Mouse (Mus musculus): Measurements from ENCODE around the gene Ccdc113.

The Ccdc113 gene

DNA sequence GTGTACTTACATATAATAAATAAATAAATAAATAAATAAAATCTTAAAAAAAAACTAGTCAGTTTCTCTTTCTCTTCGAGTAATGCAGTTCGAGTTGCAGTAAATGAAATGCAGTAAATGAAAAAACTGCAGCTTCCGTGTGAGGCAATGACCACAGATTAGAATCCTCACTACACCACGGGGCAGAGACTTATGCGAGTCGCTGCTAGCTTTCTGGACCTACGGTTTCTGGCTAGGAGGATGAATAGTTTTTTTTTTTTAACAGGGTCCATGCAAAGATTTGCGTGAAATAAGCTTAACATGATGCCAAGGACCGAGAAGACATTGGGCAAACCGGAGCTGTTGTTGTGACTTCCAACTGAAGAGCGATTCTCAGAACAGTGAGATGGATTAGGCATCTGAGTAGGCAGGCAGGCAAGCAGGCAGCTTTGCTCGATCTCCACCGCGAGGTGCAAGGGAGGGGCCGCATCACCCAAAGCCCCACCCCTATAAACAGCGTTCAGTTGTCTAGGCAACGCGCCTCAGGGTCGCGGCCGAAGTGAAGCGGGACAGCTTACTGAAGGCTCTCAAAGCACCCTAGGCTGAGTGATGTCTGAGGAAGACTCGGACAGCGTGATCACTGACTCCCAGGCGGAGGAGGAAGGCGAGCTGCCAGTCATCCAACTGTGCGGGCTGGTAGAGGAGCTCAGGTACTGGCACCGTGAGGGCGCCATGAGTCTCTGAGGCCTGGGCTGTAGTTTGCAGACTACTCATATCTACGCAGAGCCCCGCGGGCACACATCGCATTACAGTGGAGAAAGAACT lies at the start of gene Ccdc113:
Ccdc113 (plus strand) TSS at position 502 of the 804 bp plus-strand sequence.
- DNase-seq (ENCODE audit: low spot score in 2 of 2): peak in 1 of 2 experiments; percentile 67

DNA sequence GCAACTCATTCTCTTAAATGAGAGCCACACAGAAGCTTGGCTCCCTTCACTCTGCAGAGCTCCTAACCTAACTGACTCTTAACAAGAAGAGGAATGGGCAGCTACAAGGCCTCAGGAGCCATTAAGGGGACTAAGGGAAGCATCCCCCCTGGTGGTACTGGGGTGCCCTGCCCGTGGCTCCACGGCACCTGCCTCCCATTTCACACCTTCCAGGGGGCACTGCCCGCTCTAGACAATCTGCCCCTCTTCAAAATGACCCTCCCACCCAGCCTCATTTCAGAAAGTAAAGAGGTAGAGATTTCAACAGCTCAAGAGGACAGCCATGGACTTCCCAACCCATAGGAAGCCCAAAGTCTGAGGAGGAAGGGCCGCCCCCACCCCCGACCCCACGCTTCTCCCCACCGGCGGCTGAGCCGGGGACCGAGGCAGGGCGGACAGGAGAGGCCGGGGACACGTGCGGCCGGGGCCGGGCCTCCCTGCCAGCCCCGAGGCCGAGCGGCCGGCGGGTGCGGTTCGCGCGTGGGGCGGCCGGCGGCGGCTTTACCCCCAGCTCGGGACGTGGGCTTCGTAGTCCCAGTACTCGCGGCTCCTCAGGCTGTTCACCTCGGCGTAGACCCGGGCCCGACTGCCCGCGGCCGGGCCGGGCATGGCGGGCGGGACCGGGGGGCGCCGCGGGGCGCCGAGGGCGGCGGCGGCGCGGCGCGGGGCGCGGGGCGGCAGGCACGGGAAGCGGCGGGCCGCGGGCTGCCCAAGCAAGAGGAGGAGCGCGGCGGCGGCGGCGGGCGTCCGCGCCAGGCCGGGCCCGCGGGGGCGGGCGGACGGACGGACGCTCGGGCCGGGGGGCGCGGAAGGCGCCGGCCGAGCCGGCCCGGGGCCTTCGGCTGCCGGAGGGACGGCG lies 45.8 kb upstream of the Ccdc113 start:
- DNase-seq (ENCODE audit: low spot score in 2 of 2): no peak

DNA sequence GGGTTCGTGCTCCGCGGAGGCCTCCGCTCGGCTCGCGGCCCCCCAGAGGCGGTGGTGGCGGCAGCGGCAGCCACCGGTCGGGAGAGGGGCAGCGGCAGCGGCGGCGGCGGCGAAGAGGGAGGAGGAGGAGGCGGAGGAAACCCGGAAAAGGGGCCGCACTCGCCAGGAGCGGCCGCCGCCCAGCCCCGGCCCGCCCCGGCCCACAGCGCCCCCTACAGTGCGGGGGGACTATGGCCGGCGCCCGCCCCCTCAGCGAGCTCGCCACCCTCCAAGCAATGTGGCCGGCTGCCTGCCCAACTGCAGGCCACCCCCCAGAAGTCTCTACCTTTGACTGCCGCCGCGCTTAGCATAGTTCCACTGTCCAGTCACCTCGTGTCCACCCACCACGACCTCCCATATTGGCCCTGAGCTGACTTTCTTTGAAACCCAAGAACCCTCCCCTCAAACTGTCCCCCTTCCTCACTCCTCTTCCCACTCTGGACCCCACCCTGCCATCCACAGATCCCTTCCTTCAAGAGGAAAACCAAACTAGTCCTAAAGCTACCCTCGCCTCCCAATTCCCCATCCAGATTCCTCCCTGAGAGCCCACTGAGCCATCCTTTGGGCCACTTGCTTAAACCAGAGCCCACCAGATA lies 45.1 kb upstream of the Ccdc113 start:
- DNase-seq (ENCODE audit: low spot score in 2 of 2): peak in 1 of 2 experiments; percentile 68

DNA sequence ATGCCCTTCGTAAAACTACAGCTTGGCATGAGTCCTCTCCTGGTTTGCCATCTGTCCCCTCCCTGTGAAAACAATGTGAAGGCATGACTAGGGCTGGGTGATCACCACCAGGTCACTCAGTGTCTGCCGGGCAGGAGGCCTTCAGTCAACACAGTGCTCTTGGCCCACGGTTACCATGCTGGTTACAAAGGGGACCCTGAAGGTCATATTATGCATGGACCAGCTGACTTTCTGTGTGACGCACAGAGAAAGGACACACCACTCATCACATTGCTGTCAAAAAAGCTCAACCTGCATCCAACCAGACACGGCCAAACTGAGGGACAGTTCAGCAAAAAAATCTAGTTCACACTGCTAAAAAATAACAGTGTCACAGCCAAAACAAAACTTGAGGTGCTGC lies 43.9 kb upstream of the Ccdc113 start, which contains the start of gene Csnk2a2:
Csnk2a2 (minus strand) TSS at position 34 of the 400 bp plus-strand sequence.
- no peak for DNase-seq (ENCODE audit: low spot score in 2 of 2)

DNA sequence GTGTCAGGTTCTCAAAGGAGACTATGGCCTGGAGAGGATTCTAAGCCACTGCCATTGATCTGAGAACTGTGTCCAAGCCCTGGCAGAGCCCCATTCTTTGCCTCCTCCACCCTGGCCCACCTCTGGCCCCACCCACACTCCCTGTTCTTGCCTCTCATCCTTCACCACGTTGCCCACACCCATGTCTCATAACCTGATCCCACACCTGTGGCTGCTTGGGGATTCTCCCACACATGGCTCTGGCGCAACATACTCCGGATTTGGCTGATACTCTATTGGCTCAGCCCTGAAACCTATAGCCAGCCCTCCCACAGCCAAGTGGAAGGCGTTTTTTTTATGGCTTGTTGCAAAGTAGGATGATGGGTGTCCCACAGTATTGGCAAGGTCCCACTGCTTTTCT lies 41.8 kb upstream of the Ccdc113 start:
- no peak for DNase-seq (ENCODE audit: low spot score in 2 of 2)

DNA sequence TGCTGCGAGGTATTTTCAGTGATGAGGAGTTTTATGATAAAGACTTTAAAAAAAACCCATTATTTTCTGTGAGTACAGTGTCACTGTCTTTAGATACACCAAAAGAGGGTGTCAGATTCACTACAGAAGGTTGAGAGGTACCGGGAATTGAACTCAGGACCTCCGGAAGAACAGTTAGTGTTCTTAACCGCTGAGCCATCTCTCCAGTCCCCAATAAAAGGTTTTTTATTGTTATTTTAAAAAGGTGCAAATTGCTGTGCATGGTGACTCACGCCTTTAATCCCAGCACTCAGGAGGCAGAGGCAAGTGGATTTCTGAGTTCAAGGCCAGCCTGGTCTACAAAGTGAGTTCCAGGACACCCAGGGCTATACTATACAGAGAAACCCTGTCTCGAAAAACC lies 38.4 kb upstream of the Ccdc113 start:
- DNase-seq (ENCODE audit: low spot score in 2 of 2): no peak

DNA sequence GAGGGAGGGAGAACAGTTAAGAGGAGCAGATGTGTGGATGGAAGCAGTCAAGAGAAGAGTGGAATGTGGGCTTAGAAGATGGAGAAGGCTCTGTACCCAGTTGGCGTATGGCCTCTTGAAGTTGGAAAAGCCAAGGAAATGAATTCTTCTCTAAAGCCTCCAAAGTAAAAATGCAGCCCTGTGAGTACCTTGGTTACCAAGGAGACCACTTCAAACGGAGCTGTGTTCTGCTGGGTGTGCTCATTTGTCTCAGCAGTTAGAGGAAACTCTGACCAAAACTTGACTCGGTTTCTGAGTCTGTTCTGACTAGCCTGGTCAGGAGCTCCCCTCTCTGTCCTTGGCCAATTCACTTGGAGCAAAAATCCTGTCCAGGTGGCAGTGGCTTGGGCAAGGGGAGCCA lies 37.5 kb upstream of the Ccdc113 start:
- DNase-seq (ENCODE audit: low spot score in 2 of 2): no peak

DNA sequence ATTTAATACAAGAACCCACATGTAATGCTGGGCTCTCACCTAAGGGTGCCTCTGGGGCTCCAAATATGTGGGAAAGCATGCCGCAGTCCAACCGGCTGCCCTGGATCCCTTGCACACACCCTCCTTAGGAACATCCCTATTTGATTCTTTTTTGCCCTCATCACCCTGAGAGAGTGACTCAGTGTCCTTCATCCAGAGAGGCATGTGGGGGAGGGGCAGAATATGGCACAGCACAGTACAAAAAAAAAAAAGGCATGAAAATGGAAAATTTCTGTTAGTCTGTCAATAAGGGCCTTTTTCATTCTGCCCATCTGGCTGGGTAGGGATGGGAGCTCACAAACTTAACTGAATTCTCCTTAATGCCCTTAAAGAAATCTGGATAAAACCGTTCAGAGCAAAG lies 36.1 kb upstream of the Ccdc113 start:
- DNase-seq (ENCODE audit: low spot score in 2 of 2): no peak

DNA sequence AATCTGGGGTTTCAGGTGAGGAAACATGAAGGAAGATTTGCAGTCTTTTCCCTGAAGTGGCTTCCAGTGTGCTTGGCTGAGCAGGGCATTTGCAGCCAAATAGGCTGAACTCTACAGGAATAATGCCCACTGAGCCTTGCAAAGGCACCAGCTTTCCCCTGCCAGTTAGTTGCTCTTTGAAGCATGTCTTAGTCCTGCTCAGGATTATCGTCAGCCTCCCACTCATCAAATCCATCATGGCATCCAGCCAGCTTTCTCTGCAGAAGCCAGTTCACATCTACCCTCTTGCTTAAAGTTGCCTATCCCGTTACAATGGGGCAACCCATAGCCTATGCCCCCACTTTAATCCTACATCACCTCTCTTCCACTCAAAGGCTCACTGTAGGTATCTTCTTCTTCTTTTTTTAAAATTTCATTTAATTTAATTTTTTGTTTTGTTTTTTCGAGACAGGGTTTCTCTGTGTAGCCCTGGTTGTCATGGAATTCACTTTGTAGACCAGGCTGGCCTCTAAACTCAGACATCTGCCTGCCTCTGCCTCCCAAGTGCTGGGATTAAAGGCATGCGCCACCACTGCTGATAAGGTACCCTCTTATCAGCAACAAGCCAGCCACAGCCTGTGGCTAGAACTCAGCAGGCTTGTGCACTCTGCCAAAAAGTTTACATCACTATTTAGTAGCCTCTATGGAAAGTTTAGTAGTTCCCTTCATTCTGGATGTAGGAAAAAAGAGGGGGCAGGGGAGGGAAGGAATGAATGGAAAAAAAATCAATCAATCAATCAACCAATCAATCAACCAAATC lies 34.4 kb upstream of the Ccdc113 start:
- no peak for DNase-seq (ENCODE audit: low spot score in 2 of 2)

DNA sequence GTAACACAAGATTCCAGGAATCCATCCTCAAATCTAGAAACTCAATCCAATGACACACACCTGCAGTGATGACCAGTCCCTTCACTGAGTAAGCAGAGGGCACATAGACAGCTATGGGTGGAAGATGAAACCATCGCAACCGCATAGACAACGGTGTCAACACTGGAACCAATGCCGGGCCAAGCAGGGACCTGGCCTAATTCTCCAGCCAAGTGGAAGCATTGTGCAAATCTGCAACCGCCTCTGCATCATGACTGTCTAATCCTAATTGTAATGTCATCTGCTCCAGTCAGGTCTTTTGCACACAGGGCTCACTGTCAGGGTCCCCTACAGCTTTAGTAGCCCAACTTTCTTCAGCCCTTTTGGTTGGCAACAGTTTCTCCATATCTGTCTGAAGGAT lies 33.4 kb upstream of the Ccdc113 start:
- no peak for DNase-seq (ENCODE audit: low spot score in 2 of 2)

DNA sequence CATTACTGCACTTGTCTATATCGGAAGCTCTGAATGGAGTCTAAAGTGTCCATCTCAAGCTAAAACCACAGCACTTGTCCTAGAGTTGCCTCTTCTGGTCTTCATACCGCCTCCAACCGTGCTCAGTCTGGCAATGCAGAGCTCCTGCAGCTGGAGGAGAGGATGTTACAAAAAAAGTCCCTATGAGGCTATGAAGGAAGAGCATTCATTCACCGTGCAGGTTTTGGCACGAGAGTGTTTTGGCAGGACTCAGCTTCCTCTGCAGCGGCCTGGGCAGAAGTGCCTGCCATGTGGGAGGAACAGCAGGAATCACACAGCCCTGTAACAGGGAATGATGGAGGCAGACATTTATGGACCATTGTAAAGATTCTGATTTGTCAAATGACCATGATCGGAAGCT lies 31.5 kb upstream of the Ccdc113 start:
- DNase-seq (ENCODE audit: low spot score in 2 of 2): peak in 1 of 2 experiments; percentile 39

DNA sequence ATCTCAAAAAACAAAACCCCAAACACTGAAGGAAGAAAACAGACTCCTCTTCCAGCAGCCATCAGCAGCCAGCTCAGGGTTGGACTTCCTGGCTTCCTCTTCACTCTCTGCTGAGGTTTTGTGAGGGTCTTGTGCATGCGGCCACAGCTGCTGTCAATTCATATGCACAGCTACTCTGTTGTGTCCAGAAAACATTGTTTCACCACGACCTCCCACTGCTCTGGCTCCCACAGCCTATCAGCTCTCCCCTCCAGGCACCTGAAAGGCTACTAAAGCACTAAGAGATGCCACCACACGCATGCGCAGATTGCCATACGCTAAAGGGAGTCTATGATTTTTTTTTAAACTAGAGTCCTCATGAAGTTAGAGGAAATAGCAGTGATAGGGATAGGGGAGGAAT lies 29.1 kb upstream of the Ccdc113 start:
- DNase-seq (ENCODE audit: low spot score in 2 of 2): no peak

DNA sequence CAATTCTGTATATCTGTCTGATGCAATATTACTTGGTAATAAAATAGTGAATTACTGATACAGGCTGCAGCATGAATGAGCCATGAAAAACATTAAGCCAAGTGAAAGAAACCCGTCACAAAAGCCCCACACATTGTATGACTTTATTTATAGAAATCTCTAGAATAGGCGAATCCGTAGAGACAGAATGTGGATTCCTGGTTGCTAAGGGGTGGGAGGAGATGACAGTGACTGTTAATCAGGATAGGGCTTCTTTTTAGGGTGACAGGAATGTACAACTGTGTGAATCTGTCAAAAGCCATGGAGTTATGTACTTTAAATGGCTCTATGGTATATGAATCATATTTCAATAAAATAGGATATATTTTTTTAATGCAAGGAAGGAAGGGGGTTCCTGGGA lies 28.3 kb upstream of the Ccdc113 start:
- peak; percentile 47 to 61 for DNase-seq (ENCODE audit: low spot score in 2 of 2)

DNA sequence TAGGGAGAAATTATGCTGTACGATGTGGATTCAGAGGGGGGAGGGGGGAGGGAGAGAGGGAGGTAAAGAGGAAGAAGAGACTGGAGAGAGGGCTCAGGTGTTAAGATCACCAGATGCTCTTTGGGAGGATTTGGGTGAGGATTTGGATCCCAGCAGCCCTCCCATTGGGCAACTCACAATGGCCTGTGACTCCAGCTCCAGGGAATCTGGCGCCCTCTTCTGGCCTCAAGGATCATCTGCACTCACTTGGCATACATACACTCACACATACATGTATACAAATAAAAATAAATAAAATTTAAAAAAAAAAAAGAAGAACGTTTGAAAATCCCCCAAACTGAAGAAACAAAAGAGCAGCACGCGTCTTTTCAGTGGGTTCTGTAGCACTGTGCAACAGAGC lies 27.6 kb upstream of the Ccdc113 start:
- no peak for DNase-seq (ENCODE audit: low spot score in 2 of 2)

DNA sequence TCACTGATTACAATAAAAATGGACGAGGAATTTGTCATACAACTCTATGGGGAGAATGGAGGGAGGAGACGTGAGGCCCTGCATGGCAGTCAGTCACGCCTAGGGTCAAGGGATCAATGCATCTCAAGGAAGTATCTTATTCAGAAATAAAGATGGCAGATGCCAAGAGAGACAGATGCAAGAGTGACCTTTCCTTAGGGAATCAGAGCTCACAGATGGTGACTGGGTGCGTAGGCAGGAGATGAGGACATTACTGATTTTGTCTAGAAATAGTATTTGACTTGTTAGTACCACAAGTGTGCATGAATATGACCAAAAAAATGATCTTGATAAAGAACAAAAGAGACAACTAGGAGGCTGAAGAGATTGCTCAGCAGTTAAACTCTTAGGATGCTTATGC lies 21.6 kb upstream of the Ccdc113 start:
- DNase-seq (ENCODE audit: low spot score in 2 of 2): peak in 1 of 2 experiments; percentile 39

DNA sequence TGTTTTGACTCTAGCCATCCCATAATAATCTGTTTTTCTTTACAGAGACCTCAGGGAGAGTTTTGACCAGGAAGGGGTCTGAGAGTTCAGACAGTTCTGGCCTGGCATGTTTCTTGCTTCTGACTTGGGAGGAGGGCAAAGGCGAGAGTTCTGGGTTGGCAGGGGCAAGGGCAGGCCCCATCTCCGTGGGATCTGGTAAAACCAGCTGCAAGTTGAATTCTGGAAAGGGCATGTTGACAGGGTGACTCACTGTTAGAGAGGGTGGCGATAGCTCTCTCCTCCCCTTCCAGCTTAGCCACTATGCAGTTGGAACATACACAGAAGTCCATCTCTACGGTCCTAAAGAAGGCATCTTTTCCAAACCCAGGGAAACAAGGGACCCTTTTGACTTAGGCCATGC lies 20.7 kb upstream of the Ccdc113 start:
- DNase-seq (ENCODE audit: low spot score in 2 of 2): no peak

DNA sequence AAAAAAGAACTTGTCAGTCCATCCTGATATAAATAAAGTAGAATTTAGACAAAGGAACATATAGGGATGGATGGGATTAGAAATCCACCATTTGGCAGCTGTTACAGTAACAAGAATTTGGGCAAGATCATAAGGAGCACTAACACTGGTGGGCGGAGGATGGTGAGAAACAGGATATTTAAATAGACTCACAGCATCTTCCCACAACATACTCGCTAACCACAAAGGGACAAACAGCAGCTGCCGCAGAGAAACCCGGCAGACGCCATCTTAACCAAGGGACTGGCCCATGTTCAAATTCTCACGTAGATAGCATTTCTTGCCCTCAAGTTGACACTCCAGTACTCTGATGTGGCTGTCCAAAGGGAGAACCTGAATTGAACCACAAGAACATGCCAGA lies 17.0 kb upstream of the Ccdc113 start:
- peak in 1 of 2 experiments; percentile 58 for DNase-seq (ENCODE audit: low spot score in 2 of 2)

DNA sequence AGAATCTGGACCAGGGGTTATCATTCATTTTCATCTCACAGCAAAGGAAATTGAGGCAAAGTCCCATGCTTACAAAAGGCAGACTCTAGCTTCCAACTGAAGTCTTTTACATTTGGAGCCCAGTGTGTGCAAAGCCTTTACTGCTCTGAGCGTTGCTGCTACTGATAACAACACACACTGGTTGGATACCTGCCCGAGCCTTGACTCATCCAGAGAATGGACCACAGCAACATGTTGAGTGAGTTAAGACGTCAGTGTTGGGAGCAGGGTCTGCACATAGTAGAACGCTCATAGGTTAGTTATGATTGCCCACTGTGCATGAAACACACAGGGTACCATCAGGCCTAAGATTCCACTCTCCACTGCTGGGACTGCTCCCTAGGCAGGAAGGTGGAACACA lies 9.9 kb upstream of the Ccdc113 start:
- no peak for DNase-seq (ENCODE audit: low spot score in 2 of 2)

DNA sequence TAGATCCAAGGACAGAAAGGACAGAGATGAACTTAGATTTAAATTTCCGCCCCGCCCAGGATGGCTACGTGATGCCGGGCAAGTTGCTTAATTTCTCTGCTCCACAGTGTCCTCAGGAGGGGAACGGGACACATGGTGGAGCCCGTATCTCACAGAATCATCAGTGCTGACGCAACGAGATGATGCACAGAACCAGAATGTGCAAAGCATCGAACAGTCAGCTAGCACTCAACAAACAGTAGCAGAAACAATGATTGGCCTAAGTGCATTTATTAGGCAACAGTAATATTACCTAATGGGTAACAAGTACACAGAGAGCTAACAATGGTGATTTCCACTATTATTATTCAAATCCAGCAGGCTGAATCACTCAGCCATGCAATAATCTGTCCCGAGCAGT lies 5.7 kb upstream of the Ccdc113 start:
- no peak for DNase-seq (ENCODE audit: low spot score in 2 of 2)

DNA sequence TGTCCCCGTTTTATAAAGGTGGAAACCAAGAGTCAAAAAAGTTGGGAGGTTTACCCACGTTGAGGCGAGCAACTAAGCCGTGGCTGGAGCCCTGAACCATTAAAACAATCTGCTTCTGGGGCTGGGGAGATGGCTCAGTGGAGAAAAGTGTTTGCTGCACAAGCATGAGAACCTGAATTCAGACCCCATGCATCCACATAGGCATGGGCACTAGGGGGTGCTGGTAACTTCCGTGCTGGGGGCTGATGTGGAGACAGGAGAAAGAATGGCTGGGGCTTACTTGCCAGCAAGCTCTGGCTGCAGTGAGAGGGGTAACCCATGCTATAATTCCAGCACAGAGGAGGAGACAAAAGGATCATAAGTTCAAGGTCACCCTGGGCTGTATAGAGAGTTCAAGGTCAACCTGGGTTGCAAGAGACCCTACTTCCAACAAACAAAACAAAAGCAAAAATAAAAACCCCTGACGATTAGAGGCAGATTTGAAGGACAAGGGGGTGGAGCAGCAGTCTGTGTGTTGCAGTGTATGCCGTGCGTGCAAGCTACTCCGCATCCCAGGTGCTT lies 5.1 kb upstream of the Ccdc113 start:
- no peak for DNase-seq (ENCODE audit: low spot score in 2 of 2)

DNA sequence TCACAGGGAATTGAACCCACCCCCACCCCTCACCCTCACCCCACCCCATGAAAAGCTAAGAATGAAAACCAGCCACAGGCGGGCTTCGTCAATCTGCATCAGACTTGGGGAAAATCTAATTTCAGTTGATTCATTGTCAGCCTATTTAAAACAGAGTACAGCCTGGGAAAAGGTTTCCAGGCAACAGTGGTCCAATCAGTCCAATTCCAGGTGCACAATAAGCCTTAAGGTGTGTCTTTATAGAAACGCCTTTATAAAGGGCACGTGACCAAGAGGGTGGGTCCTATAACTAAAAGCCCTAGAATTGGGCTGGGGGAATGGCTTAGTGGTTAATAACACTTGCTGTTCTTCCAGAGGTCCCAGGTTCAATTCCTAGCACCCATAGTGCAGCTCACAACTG lies 1.7 kb upstream of the Ccdc113 start:
- no peak for DNase-seq (ENCODE audit: low spot score in 2 of 2)
